Mouse (Mus musculus) cerebellum, adult 2 months (tissue): ENCODE measurements around the gene Fam71e1.

Experiments
- CTCF ChIP-seq: fragments of 200-500 bp; IDR thresholded peaks from 2 replicates; pipeline ENCODE4 v1.5.1; 2011; ENCODE audit warnings: low read depth, mild to moderate bottlenecking, control low read depth, low read length, moderate library complexity, borderline replicate concordance; ENCODE audit not compliant: insufficient read depth
- POLR2A ChIP-seq: fragments of 200-500 bp; IDR thresholded peaks from 2 replicates; pipeline ENCODE4 v1.6.1; 2011; ENCODE audit warnings: low read length, control low read depth, borderline replicate concordance; ENCODE audit not compliant: insufficient read depth

DNA sequence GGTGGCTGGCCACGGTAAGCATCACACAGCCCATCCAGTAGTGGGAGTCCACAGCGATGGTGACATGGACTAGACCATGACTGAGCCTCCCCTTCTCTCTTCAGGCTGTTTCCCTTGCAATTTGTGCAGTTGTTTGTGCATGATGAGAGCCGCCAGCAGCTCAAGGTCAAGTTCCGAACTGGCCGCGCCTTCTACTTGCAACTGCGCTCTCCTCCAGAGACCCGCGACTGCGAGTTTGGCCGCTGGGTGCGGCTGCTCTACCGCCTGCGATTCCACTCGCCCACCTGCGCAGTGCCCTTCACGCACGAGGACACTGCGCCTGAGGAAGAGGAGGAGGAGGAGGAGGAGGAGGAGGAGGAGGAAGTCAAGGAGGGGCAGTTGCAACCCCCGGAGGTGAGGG lies 3.7 kb downstream of the Fam71e1 start:
- TF ChIP-seq POLR2A (no peak), CTCF (no peak)
